Mouse (Mus musculus) myocyte (in vitro differentiated cells): ENCODE data around the gene Opn3. TPM values are rescaled to one million over a fixed set of nuclear protein-coding genes. Genes with fewer than 3 reads are reported as not detected.

ENCODE experiments used
- H3K27me3 ChIP-seq: one replicate; pipeline ENCODE4 v1.6.1; 2011; ENCODE audit not compliant: control insufficient read depth, insufficient read depth, insufficient read length
- H3K36me3 ChIP-seq: one replicate; pipeline ENCODE4 v1.6.1; 2011; ENCODE audit not compliant: control insufficient read depth, insufficient read depth
- H3K4me2 ChIP-seq: one replicate; pipeline ENCODE4 v1.6.1; 2011; ENCODE audit warnings: low read depth, control low read depth
- H3K4me3 ChIP-seq: one replicate; pipeline ENCODE4 v1.5.1; 2011; ENCODE audit warnings: mild to moderate bottlenecking, control low read depth, moderate library complexity
- H3K79me2 ChIP-seq: one replicate; pipeline ENCODE4 v1.6.1; 2011; ENCODE audit not compliant: control insufficient read depth, insufficient read depth
- H3ac ChIP-seq: one replicate; pipeline ENCODE4 v1.6.1; 2011; ENCODE audit not compliant: control insufficient read depth, insufficient read length
- CEBPB ChIP-seq: IDR thresholded peaks from 2 replicates; pipeline ENCODE4 v1.6.1; 2011; ENCODE audit warnings: mild to moderate bottlenecking, moderate library complexity; ENCODE audit not compliant: poor library complexity, insufficient read depth, severe bottlenecking
- E2F4 ChIP-seq: IDR thresholded peaks from one replicate; pipeline ENCODE4 v1.6.1; 2011; ENCODE audit warnings: mild to moderate bottlenecking, control low read depth, moderate library complexity; ENCODE audit not compliant: insufficient read depth
- MAX ChIP-seq: IDR thresholded peaks from one replicate; pipeline ENCODE4 v1.6.1; 2011; ENCODE audit warnings: low read depth, mild to moderate bottlenecking, control low read depth
- MYOD1 ChIP-seq, 3 experiments: IDR thresholded peaks; one replicate each; pipeline ENCODE4 v1.6.1; 2011; ENCODE audit warnings: control low read depth in 2 of 3, low read depth in 2 of 3, mild to moderate bottlenecking in 2 of 3, moderate library complexity in 1 of 3; ENCODE audit not compliant: insufficient read length in 2 of 3, control insufficient read depth in 1 of 3
- MYOG ChIP-seq, 3 experiments: IDR thresholded peaks; one replicate each; pipeline ENCODE4 v1.6.1; 2011; ENCODE audit warnings: control low read depth in 2 of 3, low read depth in 2 of 3, mild to moderate bottlenecking in 2 of 3; ENCODE audit not compliant: insufficient read length in 2 of 3, control insufficient read depth in 1 of 3, insufficient read depth in 1 of 3
- POLR2A ChIP-seq: IDR thresholded peaks from one replicate; pipeline ENCODE4 v1.6.1; 2011; ENCODE audit warnings: low read depth, mild to moderate bottlenecking, control low read depth, moderate library complexity; ENCODE audit not compliant: insufficient read length
- POLR2AphosphoS2 ChIP-seq: IDR thresholded peaks from one replicate; pipeline ENCODE4 v1.6.1; 2011; ENCODE audit warnings: low read depth, control low read depth; ENCODE audit not compliant: insufficient read length
- REST ChIP-seq: IDR thresholded peaks from one replicate; pipeline ENCODE4 v1.6.1; 2011; ENCODE audit warnings: mild to moderate bottlenecking, control low read depth, moderate library complexity; ENCODE audit not compliant: insufficient read depth, insufficient read length
- SRF ChIP-seq: IDR thresholded peaks from one replicate; pipeline ENCODE4 v1.6.1; 2011; ENCODE audit warnings: low read depth; ENCODE audit not compliant: control insufficient read depth, insufficient read length
- TCF12 ChIP-seq: IDR thresholded peaks from one replicate; pipeline ENCODE4 v1.6.1; 2011; ENCODE audit warnings: mild to moderate bottlenecking, control low read depth; ENCODE audit not compliant: poor library complexity, insufficient read depth, severe bottlenecking
- TCF3 ChIP-seq: IDR thresholded peaks from one replicate; pipeline ENCODE4 v1.6.1; 2011; ENCODE audit warnings: low read depth, control low read depth; ENCODE audit not compliant: insufficient read length
- USF1 ChIP-seq: IDR thresholded peaks from one replicate; pipeline ENCODE4 v1.6.1; 2011; ENCODE audit warnings: low read depth, mild to moderate bottlenecking, control low read depth, moderate library complexity
- polyA plus RNA-seq: library from polyadenylated mRNA; unstranded; fragments of >200 nt; fragmentation: generic; extraction: Trizol; gene quantifications from one replicate; pipeline ENCODE4 v1.2.1, GENCODE M21; 2012; ENCODE audit warnings: missing spikeins

Gene Opn3
- polyA plus RNA-seq, 1 experiment: 4.8 TPM

- H3K4me3 ChIP-seq: no peak overlapping the region
- no peaks in the 10 kb centered on the region for H3K36me3 ChIP-seq
- TF ChIP-seq MAX (no peak), POLR2AphosphoS2 (no peak), USF1 (no peak), CEBPB (no peak), REST (no peak)
- H3ac ChIP-seq: no peak overlapping the region
- H3K4me2 ChIP-seq: no peak overlapping the region
- no peaks in the 10 kb centered on the region for H3K27me3 ChIP-seq
- no peaks in the 10 kb centered on the region for H3K79me2 ChIP-seq
Measured at GRCm38 (mm10) chr1:175668666-175669405, 23.7 kb downstream of the Opn3 start.

GRCm38 (mm10) chr1:175659900-175660299, 32.7 kb downstream of the Opn3 start:
- Histone ChIP-seq H3K4me2 (no peak overlapping the region), H3ac (no peak overlapping the region), H3K4me3 (no peak overlapping the region), H3K79me2 (no peaks in the 10 kb centered on the region), H3K36me3 (no peaks in the 10 kb centered on the region), H3K27me3 (no peaks in the 10 kb centered on the region)
- TF ChIP-seq SRF: no peak
- no peak for TF ChIP-seq USF1
- no peak for TF ChIP-seq MYOD1 (IDR thresholded peaks at IDR 0.05; ENCODE audit: control insufficient read depth in 1 of 3, insufficient read length in 2 of 3, low read depth in 2 of 3)
- TF ChIP-seq TCF3: no peak
- no peak for TF ChIP-seq CEBPB
- TF ChIP-seq TCF12: no peak
- TF ChIP-seq POLR2AphosphoS2: no peak
- TF ChIP-seq MAX: no peak
- no peak for TF ChIP-seq POLR2A
- TF ChIP-seq REST: no peak
- no peak for TF ChIP-seq E2F4
- TF ChIP-seq MYOG (IDR thresholded peaks at IDR 0.05; ENCODE audit: control insufficient read depth in 1 of 3, insufficient read depth in 1 of 3, insufficient read length in 2 of 3, low read depth in 2 of 3): no peak

- H3K4me3 ChIP-seq: no peak overlapping the region
- H3K4me2 ChIP-seq: no peak overlapping the region
- no peaks in the 10 kb centered on the region for H3K36me3 ChIP-seq
- TF ChIP-seq USF1: no peak
- H3K27me3 ChIP-seq: no peaks in the 10 kb centered on the region
- no peak overlapping the region for H3ac ChIP-seq
- no peaks in the 10 kb centered on the region for H3K79me2 ChIP-seq
Measured at GRCm38 (mm10) chr1:175648615-175649014, 44.0 kb downstream of the Opn3 start.

- Histone ChIP-seq H3K4me3 (no peak overlapping the region), H3ac (no peak overlapping the region), H3K36me3 (no peaks in the 10 kb centered on the region), H3K4me2 (no peak overlapping the region), H3K27me3 (no peaks in the 10 kb centered on the region), H3K79me2 (no peaks in the 10 kb centered on the region)
- no peak for TF ChIP-seq REST
- TF ChIP-seq POLR2A: no peak
- no peak for TF ChIP-seq CEBPB
- no peak for TF ChIP-seq MYOG (IDR thresholded peaks at IDR 0.05; ENCODE audit: control insufficient read depth in 1 of 3, insufficient read depth in 1 of 3, insufficient read length in 2 of 3, low read depth in 2 of 3)
- TF ChIP-seq TCF12: no peak
- no peak for TF ChIP-seq POLR2AphosphoS2
Measured at GRCm38 (mm10) chr1:175646952-175647351, 45.6 kb downstream of the Opn3 start.

GRCm38 (mm10) chr1:175643496-175644265, 48.9 kb downstream of the Opn3 start:
- H3K27me3 ChIP-seq: no peaks in the 10 kb centered on the region
- no peaks in the 10 kb centered on the region for H3K36me3 ChIP-seq
- no peak for TF ChIP-seq POLR2AphosphoS2
- H3ac ChIP-seq: no peak overlapping the region
- no peak overlapping the region for H3K4me3 ChIP-seq
- H3K79me2 ChIP-seq: no peaks in the 10 kb centered on the region
- H3K4me2 ChIP-seq: no peak overlapping the region
